Mouse (Mus musculus): ENCODE measurements around the gene Insl6.

DNA sequence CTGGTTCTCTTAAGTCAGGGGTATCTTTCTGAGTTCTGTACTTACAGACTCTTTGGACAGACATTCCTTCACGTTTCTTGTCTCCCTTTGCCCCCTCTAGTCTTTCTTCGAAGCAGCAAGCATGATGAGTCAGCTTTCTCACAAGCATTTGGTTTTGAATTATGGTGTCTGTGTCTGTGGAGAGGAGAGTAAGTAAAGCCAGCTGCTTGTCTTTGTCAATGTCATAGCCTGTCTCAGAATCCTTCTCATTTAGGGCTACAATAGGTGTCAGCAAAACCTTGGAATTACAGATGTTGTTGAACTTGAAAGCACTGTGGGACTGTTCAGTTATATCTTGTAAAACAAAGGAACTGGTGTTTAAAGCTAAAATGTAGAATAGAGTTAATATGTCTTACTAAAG lies 30.4 kb downstream of the Insl6 start:
- TF ChIP-seq CTCF (IDR thresholded peaks at IDR 0.05; ENCODE audit: low read depth, low read length) (no peak), POLR2A (IDR thresholded peaks at IDR 0.05; ENCODE audit: borderline replicate concordance, low read depth, low read length) (no peak)

All from bone marrow macrophage, adult 2 months (primary cell).